7 mouse cellular contexts compared by ENCODE assay signal in the genomic region with DNA sequence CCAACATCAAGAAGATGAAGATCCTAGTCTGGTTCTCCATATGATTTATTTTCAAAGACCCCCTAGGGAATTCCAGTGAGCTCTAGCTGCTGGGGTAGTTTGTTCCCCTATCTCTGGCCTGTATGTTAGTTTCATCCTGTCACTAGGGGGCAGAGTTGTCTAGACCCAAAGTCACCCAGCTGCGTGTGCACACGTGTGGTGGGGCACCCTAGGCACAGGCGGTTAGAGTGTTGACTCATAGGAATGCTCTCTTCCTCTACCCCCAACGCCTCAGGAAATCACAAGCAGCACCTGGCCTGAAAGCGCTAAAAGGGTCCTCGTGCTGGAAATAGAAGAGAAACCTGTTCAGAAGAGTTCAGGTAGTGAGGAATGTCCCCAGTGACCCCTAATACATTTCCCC. TPM values are rescaled to one million over a fixed set of nuclear protein-coding genes. Genes with fewer than 3 reads are reported as not detected.
DNase-seq lines count a peak whose midpoint lies in the region; ATAC-seq lines count a peak whose summit lies in the region.

No protein-coding gene starts in this region.

- no peaks in the 10 kb centered on the region; the same call in 1 of the 2 replicates for H3K4me1 ChIP-seq in lung, embryonic 16.5 days (replicated peaks; ENCODE audit: control insufficient read depth, insufficient read depth, low read length)

- no peaks in the 10 kb centered on the region for H3K27me3 ChIP-seq in lung, embryonic 16.5 days (ENCODE audit: control insufficient read depth, insufficient read depth, low read depth, low read length)

- H3K9ac ChIP-seq in lung, embryonic 16.5 days (ENCODE audit: low read length): no peak overlapping the region

- DNase-seq in layer of hippocampus, adult 11-12 months (ENCODE audit: low spot score): peak; percentile 18
- DNase-seq in layer of hippocampus, adult 8-10 months (ENCODE audit: low spot score in 2 of 2): no peak
- peak; percentile 44 for DNase-seq in NIH3T3 (ENCODE audit: low read depth)
- DNase-seq in thymus, postnatal 25 days: peak; percentile 56
- no peak for DNase-seq in right cerebral cortex, adult 18-20 months

- ATAC-seq in erythroblast, adult 5-6 weeks (replicated peaks; ENCODE audit: low FRiP score, poor library complexity, severe bottlenecking): peak; percentile 69
- peak; percentile 54; the same call in 1 of the 2 replicates for ATAC-seq in lung, embryonic 16.5 days (ENCODE audit: low read depth)

- no peak overlapping the region for H3K4me2 ChIP-seq in lung, embryonic 16.5 days (ENCODE audit: low read depth, low read length)

- no peak overlapping the region for H3K27ac ChIP-seq in lung, embryonic 16.5 days (ENCODE audit: low read length)

- H3K9me3 ChIP-seq in lung, embryonic 16.5 days (ENCODE audit: control insufficient read depth, low read length): no peaks in the 10 kb centered on the region

- H3K36me3 ChIP-seq in lung, embryonic 16.5 days (ENCODE audit: control insufficient read depth, insufficient read depth, low read length): no peaks in the 10 kb centered on the region

- WGBS in lung, embryonic 16.5 days: 16% methylated on average over 6 of the region's 6 CpGs

- no peak overlapping the region for H3K4me3 ChIP-seq in lung, embryonic 16.5 days (ENCODE audit: low read length)

RNA-seq across cellular contexts. Expression of a gene that starts 46.0 kb away (rescaled TPM):
- total RNA-seq in layer of hippocampus, adult 8-10 months (2022): under 1 TPM; 0.28 to 0.58 (median 0.38) TPM
- not detected in 2 replicates for total RNA-seq in erythroblast, adult 5-6 weeks (2015; ENCODE audit: low replicate concordance)
- 0.43 TPM in 1 of 2 replicates, not detected in the other for total RNA-seq in erythroblast, adult 5-6 weeks (2017; ENCODE audit: low replicate concordance)
- polyA plus RNA-seq in lung, embryonic 16.5 days (2015; fragmentation: Nextera tagmentation; extraction: Ambion mirVana): 6.2 and 7.0 TPM in 2 replicates

Comparison
In these comparisons a context has a peak if more than half of its experiments do, and no peak if none do; other contexts are left out.
1. DNase-seq: peak in layer of hippocampus, adult 11-12 months (single experiment), NIH3T3 (single experiment) and thymus, postnatal 25 days (single experiment); none in layer of hippocampus, adult 8-10 months (0 of 2) and right cerebral cortex, adult 18-20 months (single experiment).